Mouse (Mus musculus): ENCODE results near the gene Pias3. TPM values are rescaled to one million over a fixed set of nuclear protein-coding genes. Genes with fewer than 3 reads are reported as not detected.

Gene Pias3
- polyA plus RNA-seq, 1 experiment from 2014 or later, result 28.2 TPM

DNA sequence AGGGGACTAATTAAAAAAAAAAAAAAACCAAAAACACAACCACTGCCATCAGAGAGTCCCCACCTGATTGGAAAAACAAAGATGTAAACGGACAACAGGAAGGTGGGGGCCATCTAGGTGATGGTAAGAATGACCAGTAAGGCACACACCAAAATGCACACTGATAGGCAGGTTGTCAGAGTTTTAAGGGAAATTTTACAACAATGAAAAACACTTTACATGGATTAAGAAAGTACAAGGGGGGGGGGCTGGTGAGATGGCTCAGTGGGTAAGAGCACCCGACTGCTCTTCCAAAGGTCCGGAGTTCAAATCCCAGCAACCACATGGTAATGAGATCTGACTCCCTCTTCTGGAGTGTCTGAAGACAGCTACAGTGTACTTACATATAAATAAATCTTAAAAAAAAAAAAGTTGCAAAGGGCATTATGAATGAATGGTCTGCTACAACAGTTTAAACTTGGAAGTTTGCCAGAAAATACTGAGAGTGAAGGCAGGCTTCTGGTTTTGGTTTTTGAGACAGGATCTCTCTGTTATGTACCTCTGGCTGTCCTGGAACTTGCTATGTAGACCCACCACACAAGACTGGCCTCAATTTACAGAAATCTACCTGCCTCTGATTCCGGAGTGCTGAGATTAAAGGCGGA lies 27.6 kb upstream of the Pias3 start:
- H3K4me2 ChIP-seq (replicated peaks; ENCODE audit: low read depth, low read length), result no peak overlapping the region
- ATAC-seq (ENCODE audit: low FRiP score), result no peak
- no peak overlapping the region for H3K9ac ChIP-seq (ENCODE audit: low read depth, low read length)
- H3K27ac ChIP-seq (ENCODE audit: low read depth, low read length), result no peak overlapping the region
- DNase-seq (ENCODE audit: low spot score), result no peak
- H3K27me3 ChIP-seq (ENCODE audit: control insufficient read depth, insufficient read depth, low read length), result no peaks in the 10 kb centered on the region
- H3K4me1 ChIP-seq (replicated peaks; ENCODE audit: control insufficient read depth, insufficient read depth, low read length), result peaks cover 2% of the 10 kb centered on the region; the same call in 1 of the 2 replicates
- no peaks in the 10 kb centered on the region for H3K36me3 ChIP-seq (ENCODE audit: control insufficient read depth, insufficient read depth, low read length)
- H3K9me3 ChIP-seq (ENCODE audit: control insufficient read depth, low read length), result no peaks in the 10 kb centered on the region
- 93% methylated on average over 5 of the region's 5 CpGs for WGBS
- no peak overlapping the region for H3K4me3 ChIP-seq (ENCODE audit: low read depth, low read length)

DNA sequence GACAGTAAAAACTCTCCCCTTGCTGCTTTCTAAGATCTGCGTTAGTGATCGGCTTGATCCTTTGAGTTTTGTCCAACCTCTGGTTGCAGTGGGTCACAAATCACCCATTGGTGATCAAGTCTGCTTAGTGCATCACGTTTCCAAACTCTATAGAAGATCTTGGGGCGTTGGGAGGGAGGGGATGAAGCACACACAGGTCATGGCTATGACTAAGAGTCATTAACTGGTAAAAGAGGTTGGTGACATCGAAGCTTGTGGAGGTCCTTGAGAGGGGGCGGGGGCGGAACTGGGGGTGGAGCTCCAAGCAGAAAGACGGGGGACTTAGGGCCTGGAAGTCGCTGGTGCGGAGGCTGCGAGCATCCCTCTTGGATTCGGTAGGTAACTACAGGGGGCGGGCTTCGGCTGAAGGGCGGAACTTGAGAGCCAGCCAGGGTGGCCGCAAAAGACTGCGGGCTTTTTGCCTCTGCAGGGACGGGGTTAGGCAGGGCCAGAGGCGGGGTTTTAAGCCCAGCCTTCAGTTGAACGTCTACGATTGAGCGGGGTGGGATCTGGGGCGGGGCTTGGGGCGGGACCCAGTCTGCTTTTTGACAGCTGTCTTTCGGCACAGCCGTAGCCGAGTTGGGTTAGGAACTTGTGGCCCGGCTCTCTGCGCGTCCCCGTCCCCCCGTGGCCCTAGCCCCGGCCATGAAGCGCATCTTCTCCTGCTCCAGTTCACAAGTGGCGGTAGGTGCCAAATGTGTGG lies 26.3 kb upstream of the Pias3 start, which contains the start of gene Ankrd35:
TSS of gene Ankrd35 (plus strand) at position 405 of the 742 bp plus-strand sequence.
- 6% methylated on average over 35 of the region's 35 CpGs for WGBS
- Histone ChIP-seq H3K27ac (ENCODE audit: low read depth, low read length) (no peak within 1 kb of the TSS), H3K9ac (ENCODE audit: low read depth, low read length) (0 out of 2 replicates have a peak within 1 kb of the TSS, but pooled peaks have one; percentile 23), H3K9me3 (ENCODE audit: control insufficient read depth, low read length) (no peaks in the 10 kb centered on the region), H3K4me1 (replicated peaks; ENCODE audit: control insufficient read depth, insufficient read depth, low read length) (0 out of 2 replicates have a peak, but pooled peaks cover 2% of the 10 kb centered on the region), H3K27me3 (ENCODE audit: control insufficient read depth, insufficient read depth, low read length) (no peaks in the 10 kb centered on the region), H3K4me2 (replicated peaks; ENCODE audit: low read depth, low read length) (peak within 1 kb of the TSS; percentile 67), H3K36me3 (ENCODE audit: control insufficient read depth, insufficient read depth, low read length) (no peaks in the 10 kb centered on the region), H3K4me3 (ENCODE audit: low read depth, low read length) (peak within 1 kb of the TSS; percentile 27)
- ATAC-seq (ENCODE audit: low FRiP score) (peak; percentile 91), DNase-seq (ENCODE audit: low spot score) (peak; percentile 80)

DNA sequence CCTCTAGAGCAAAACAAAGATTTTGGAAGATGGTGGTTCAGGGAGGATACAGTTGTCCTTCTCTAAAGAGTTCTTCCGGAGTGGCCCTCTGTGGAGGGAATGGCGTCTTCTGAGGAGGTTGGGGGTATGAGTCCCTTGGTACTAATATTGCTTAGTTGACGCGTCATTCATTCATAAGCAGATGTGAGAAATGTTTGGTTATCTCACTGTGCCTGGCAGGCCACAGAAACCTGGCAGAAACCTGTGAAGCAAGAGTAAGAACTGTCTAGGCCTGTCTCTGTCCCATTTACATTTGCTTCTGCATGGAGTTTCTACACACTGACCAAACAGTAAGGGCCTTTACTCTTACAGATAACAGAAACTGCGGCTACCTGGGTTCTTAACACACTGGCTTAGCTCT lies 24.7 kb upstream of the Pias3 start:
- DNase-seq (ENCODE audit: low spot score) (no peak), ATAC-seq (ENCODE audit: low FRiP score) (no peak)
- Histone ChIP-seq H3K4me1 (replicated peaks; ENCODE audit: control insufficient read depth, insufficient read depth, low read length) (0 out of 2 replicates have a peak, but pooled peaks cover 2% of the 10 kb centered on the region), H3K36me3 (ENCODE audit: control insufficient read depth, insufficient read depth, low read length) (no peaks in the 10 kb centered on the region), H3K27ac (ENCODE audit: low read depth, low read length) (no peak overlapping the region), H3K4me3 (ENCODE audit: low read depth, low read length) (no peak overlapping the region), H3K4me2 (replicated peaks; ENCODE audit: low read depth, low read length) (no peak overlapping the region), H3K9ac (ENCODE audit: low read depth, low read length) (no peak overlapping the region), H3K27me3 (ENCODE audit: control insufficient read depth, insufficient read depth, low read length) (no peaks in the 10 kb centered on the region), H3K9me3 (ENCODE audit: control insufficient read depth, low read length) (no peaks in the 10 kb centered on the region)
- WGBS, result 91% methylated on average over 5 of the region's 5 CpGs

DNA sequence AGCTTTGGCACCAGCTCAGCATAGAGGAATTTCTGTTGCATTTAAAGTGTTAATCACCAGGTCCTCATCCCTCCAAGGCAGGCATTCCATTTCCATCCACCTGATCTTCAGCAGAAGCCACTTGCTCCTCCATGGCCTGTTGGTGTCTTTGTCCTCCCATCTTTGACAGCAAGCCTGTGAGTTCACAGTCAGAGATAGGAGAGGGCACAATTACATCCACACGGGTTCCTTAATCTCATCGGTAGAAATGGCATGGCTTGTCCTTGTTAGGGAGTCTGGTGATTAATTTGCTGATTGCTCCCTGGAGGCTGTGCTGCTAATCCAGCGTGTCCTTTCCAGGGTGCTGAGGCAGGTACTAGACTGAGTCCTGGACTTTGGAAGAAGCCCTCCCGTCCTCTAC lies 22.7 kb upstream of the Pias3 start:
- Histone ChIP-seq H3K27ac (ENCODE audit: low read depth, low read length) (no peak overlapping the region), H3K4me1 (replicated peaks; ENCODE audit: control insufficient read depth, insufficient read depth, low read length) (0 out of 2 replicates have a peak, but pooled peaks cover 2% of the 10 kb centered on the region), H3K36me3 (ENCODE audit: control insufficient read depth, insufficient read depth, low read length) (no peaks in the 10 kb centered on the region), H3K4me2 (replicated peaks; ENCODE audit: low read depth, low read length) (no peak overlapping the region), H3K9ac (ENCODE audit: low read depth, low read length) (no peak overlapping the region), H3K4me3 (ENCODE audit: low read depth, low read length) (no peak overlapping the region), H3K27me3 (ENCODE audit: control insufficient read depth, insufficient read depth, low read length) (no peaks in the 10 kb centered on the region), H3K9me3 (ENCODE audit: control insufficient read depth, low read length) (no peaks in the 10 kb centered on the region)
- no peak for DNase-seq (ENCODE audit: low spot score)
- ATAC-seq (ENCODE audit: low FRiP score), result no peak
- 82% methylated on average over 4 of the region's 4 CpGs for WGBS

DNA sequence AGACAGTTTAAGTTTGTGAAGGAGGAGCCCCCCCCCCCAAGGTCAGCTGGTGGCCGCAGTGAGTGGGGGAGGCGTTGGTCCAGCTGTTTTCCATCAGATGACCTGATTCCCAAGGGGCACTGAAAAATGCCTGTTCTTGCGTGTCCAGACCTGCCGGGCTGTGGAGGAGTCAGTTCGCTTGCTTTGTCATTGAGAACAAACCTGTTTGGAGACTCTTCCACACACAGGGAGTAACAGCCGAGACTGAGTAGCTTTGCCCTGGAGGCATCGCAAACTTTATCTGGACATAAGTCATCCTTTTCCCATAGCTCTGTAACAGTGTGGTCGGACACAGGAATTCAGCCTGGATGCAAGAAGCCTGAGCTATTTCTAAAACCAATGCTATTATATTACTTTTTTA lies 21.7 kb upstream of the Pias3 start:
- Histone ChIP-seq H3K4me2 (replicated peaks; ENCODE audit: low read depth, low read length) (no peak overlapping the region), H3K9ac (ENCODE audit: low read depth, low read length) (no peak overlapping the region), H3K9me3 (ENCODE audit: control insufficient read depth, low read length) (no peaks in the 10 kb centered on the region), H3K4me1 (replicated peaks; ENCODE audit: control insufficient read depth, insufficient read depth, low read length) (0 out of 2 replicates have a peak, but pooled peaks cover 2% of the 10 kb centered on the region), H3K27me3 (ENCODE audit: control insufficient read depth, insufficient read depth, low read length) (no peaks in the 10 kb centered on the region), H3K27ac (ENCODE audit: low read depth, low read length) (no peak overlapping the region), H3K36me3 (ENCODE audit: control insufficient read depth, insufficient read depth, low read length) (no peaks in the 10 kb centered on the region), H3K4me3 (ENCODE audit: low read depth, low read length) (no peak overlapping the region)
- WGBS, result 60% methylated on average over 8 of the region's 8 CpGs
- DNase-seq (ENCODE audit: low spot score), result no peak
- no peak for ATAC-seq (ENCODE audit: low FRiP score)

DNA sequence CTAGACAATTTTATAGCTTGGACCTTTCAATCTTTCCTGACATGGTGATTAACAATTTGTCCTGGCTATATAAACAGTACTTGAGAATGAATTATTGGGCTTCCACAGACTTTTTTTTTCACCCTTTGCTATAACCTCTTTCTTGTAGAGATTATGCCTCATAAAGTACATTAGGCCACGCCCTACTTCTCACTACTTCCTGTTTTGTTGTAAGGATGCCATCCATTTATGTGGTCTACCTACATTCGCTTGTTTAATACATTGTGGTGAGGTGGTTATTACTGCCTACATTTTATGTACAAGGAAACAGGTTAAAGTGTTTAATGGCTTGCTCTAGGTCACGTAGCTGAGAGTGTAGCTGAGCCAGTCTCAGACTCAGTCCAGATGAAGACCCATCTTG lies 21.0 kb upstream of the Pias3 start:
- WGBS, result 86% methylated on average over 3 of the region's 3 CpGs
- Histone ChIP-seq H3K9ac (ENCODE audit: low read depth, low read length) (no peak overlapping the region), H3K4me1 (replicated peaks; ENCODE audit: control insufficient read depth, insufficient read depth, low read length) (0 out of 2 replicates have a peak, but pooled peaks cover 2% of the 10 kb centered on the region), H3K27me3 (ENCODE audit: control insufficient read depth, insufficient read depth, low read length) (no peaks in the 10 kb centered on the region), H3K27ac (ENCODE audit: low read depth, low read length) (no peak overlapping the region), H3K9me3 (ENCODE audit: control insufficient read depth, low read length) (no peaks in the 10 kb centered on the region), H3K4me3 (ENCODE audit: low read depth, low read length) (no peak overlapping the region), H3K36me3 (ENCODE audit: control insufficient read depth, insufficient read depth, low read length) (no peaks in the 10 kb centered on the region), H3K4me2 (replicated peaks; ENCODE audit: low read depth, low read length) (no peak overlapping the region)
- ATAC-seq (ENCODE audit: low FRiP score), result no peak
- no peak for DNase-seq (ENCODE audit: low spot score)

DNA sequence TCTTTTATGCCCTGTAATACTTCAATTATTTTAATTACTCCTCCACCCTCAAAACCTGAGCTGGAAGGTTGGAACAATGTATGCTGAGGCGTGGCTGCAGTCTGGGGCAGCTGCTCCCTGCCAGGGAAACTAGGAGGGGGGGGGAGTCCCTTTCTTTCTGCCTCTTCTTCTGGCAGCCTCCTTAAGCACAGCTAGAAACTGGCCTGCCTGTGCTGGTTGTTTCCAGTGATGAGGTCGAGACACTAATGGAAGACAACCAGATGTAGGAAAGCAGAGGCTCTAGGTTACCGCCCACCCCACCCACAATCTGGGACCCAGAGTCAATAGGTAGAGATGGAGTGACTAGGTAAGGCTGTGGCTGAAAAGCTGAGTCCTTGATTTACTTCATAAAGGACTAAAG lies 20.5 kb upstream of the Pias3 start:
- ATAC-seq (ENCODE audit: low FRiP score), result no peak
- DNase-seq (ENCODE audit: low spot score), result no peak
- Histone ChIP-seq H3K4me1 (replicated peaks; ENCODE audit: control insufficient read depth, insufficient read depth, low read length) (no peaks in the 10 kb centered on the region), H3K36me3 (ENCODE audit: control insufficient read depth, insufficient read depth, low read length) (no peaks in the 10 kb centered on the region), H3K27me3 (ENCODE audit: control insufficient read depth, insufficient read depth, low read length) (no peaks in the 10 kb centered on the region), H3K4me3 (ENCODE audit: low read depth, low read length) (no peak overlapping the region), H3K4me2 (replicated peaks; ENCODE audit: low read depth, low read length) (no peak overlapping the region), H3K27ac (ENCODE audit: low read depth, low read length) (no peak overlapping the region), H3K9me3 (ENCODE audit: control insufficient read depth, low read length) (no peaks in the 10 kb centered on the region), H3K9ac (ENCODE audit: low read depth, low read length) (no peak overlapping the region)
- 36% methylated on average over 3 of the region's 3 CpGs for WGBS

DNA sequence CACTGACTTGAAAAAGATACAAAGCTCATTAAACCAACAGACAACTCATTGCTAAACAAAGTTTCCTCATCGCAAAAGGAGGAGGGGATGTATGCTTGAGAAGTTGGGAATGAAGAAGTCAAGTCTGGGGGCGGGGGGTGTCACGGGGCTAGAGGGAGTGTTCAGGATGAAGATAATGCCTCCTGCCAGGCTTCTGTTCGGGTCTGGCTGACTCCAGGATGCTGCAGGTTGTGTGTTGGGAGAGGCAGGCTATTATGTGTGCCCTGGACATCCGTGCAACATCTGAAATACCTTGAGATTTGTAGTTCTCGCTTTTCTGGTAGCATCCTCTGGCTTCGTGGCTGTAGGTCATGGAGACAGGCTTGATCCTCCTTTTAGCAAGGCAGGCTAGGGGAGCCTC lies 17.7 kb upstream of the Pias3 start:
- 66% methylated on average over 7 of the region's 7 CpGs for WGBS
- DNase-seq (ENCODE audit: low spot score) (no peak), ATAC-seq (ENCODE audit: low FRiP score) (no peak)

More for the DNA sequence above, 17.7 kb upstream of the Pias3 start:
- no peak overlapping the region for H3K4me3 ChIP-seq (ENCODE audit: low read depth, low read length)
- H3K9me3 ChIP-seq (ENCODE audit: control insufficient read depth, low read length), result no peaks in the 10 kb centered on the region
- no peaks in the 10 kb centered on the region for H3K27me3 ChIP-seq (ENCODE audit: control insufficient read depth, insufficient read depth, low read length)
- no peak overlapping the region for H3K9ac ChIP-seq (ENCODE audit: low read depth, low read length)
- no peaks in the 10 kb centered on the region for H3K36me3 ChIP-seq (ENCODE audit: control insufficient read depth, insufficient read depth, low read length)
- H3K27ac ChIP-seq (ENCODE audit: low read depth, low read length), result no peak overlapping the region
- no peaks in the 10 kb centered on the region for H3K4me1 ChIP-seq (replicated peaks; ENCODE audit: control insufficient read depth, insufficient read depth, low read length)
- no peak overlapping the region for H3K4me2 ChIP-seq (replicated peaks; ENCODE audit: low read depth, low read length)
